Mouse (Mus musculus): ENCODE measurements around the gene Oprl1.

DNA sequence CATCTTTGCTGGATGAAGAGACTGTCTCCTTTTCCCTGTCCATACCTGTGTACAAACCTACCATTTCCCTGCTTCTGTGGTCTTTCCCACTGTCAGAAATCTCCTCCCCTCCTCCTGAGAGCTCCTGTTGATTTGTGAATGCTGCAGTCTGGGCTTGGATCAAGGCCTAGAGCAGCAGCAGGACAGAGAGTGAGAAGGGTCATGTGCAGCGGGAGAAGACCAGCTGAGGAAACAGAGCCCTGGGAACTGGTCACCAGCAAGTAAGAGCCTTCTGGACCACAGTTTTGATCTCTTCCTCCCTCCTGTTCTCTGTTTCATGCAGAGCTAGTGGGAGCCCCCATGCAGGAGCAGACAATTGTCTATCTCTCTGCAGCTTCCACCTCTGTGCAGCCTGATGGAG, 19.0 kb upstream of the Oprl1 start:
- TF ChIP-seq POLR2A (IDR thresholded peaks at IDR 0.05; ENCODE audit: insufficient read depth, low read length), result no peak
- no peak for TF ChIP-seq CTCF (IDR thresholded peaks at IDR 0.05; ENCODE audit: low read depth, low read length)
- TF ChIP-seq EP300 (IDR thresholded peaks at IDR 0.05; ENCODE audit: insufficient read depth, low read depth, low read length), result no peak
